Mouse (Mus musculus): ENCODE results near the gene Pxmp4. TPM values are rescaled to one million over a fixed set of nuclear protein-coding genes. Genes with fewer than 3 reads are reported as not detected.
A peak's percentile ranks its signal among the peaks of the same experiment; 100 is the strongest.

Gene Pxmp4
- total RNA-seq (2022): 10 to 100 TPM; 10.1 to 13.4 (median 12.2) TPM

GRCm38 (mm10) chr2:154603638-154604153 is at the start of gene Pxmp4:
TSS of gene Pxmp4 (minus strand) at chr2:154603708.
- DNase-seq (ENCODE audit: low spot score in 2 of 2): peak; percentile 99 to 100

- no peak for DNase-seq (ENCODE audit: low spot score in 2 of 2)
Observed at GRCm38 (mm10) chr2:154651363-154651762, 47.9 kb upstream of the Pxmp4 start, which contains the start of gene Chmp4b. TSS of gene Chmp4b (plus strand) at chr2:154651705.

GRCm38 (mm10) chr2:154650404-154650803 is 46.9 kb upstream of the Pxmp4 start:
- no peak for DNase-seq (ENCODE audit: low spot score in 2 of 2)

- no peak for DNase-seq (ENCODE audit: low spot score in 2 of 2)
Observed at GRCm38 (mm10) chr2:154648086-154648485, 44.6 kb upstream of the Pxmp4 start.

GRCm38 (mm10) chr2:154646634-154647033 is 43.1 kb upstream of the Pxmp4 start:
- no peak for DNase-seq (ENCODE audit: low spot score in 2 of 2)

GRCm38 (mm10) chr2:154642712-154643385 is 39.3 kb upstream of the Pxmp4 start:
- no peak for DNase-seq (ENCODE audit: low spot score in 2 of 2)

GRCm38 (mm10) chr2:154642005-154642459 is 38.5 kb upstream of the Pxmp4 start:
- DNase-seq (ENCODE audit: low spot score in 2 of 2): no peak

GRCm38 (mm10) chr2:154641176-154641575 is 37.7 kb upstream of the Pxmp4 start:
- DNase-seq (ENCODE audit: low spot score in 2 of 2): no peak

GRCm38 (mm10) chr2:154639115-154639514 is 35.6 kb upstream of the Pxmp4 start:
- no peak for DNase-seq (ENCODE audit: low spot score in 2 of 2)

- no peak for DNase-seq (ENCODE audit: low spot score in 2 of 2)
Observed at GRCm38 (mm10) chr2:154638521-154638920, 35.0 kb upstream of the Pxmp4 start.

- DNase-seq (ENCODE audit: low spot score in 2 of 2): no peak
Observed at GRCm38 (mm10) chr2:154635826-154636225, 32.3 kb upstream of the Pxmp4 start.

GRCm38 (mm10) chr2:154633876-154634644 is 30.6 kb upstream of the Pxmp4 start:
- DNase-seq (ENCODE audit: low spot score in 2 of 2): no peak

GRCm38 (mm10) chr2:154633039-154633742 is 29.7 kb upstream of the Pxmp4 start:
- no peak for DNase-seq (ENCODE audit: low spot score in 2 of 2)

GRCm38 (mm10) chr2:154632203-154632780 is 28.8 kb upstream of the Pxmp4 start:
- no peak for DNase-seq (ENCODE audit: low spot score in 2 of 2)

- no peak for DNase-seq (ENCODE audit: low spot score in 2 of 2)
Observed at GRCm38 (mm10) chr2:154630531-154630930, 27.0 kb upstream of the Pxmp4 start.

GRCm38 (mm10) chr2:154624137-154624536 is 20.6 kb upstream of the Pxmp4 start:
- no peak for DNase-seq (ENCODE audit: low spot score in 2 of 2)

GRCm38 (mm10) chr2:154621684-154622083 is 18.2 kb upstream of the Pxmp4 start:
- no peak for DNase-seq (ENCODE audit: low spot score in 2 of 2)

- DNase-seq (ENCODE audit: low spot score in 2 of 2): no peak
Observed at GRCm38 (mm10) chr2:154617061-154617460, 13.6 kb upstream of the Pxmp4 start.

GRCm38 (mm10) chr2:154615674-154616073 is 12.2 kb upstream of the Pxmp4 start:
- DNase-seq (ENCODE audit: low spot score in 2 of 2): no peak

- DNase-seq (ENCODE audit: low spot score in 2 of 2): no peak
Observed at GRCm38 (mm10) chr2:154614841-154615576, 11.5 kb upstream of the Pxmp4 start.
